Mouse (Mus musculus): ENCODE measurements around the gene Cntn5. TPM values are rescaled to one million over a fixed set of nuclear protein-coding genes. Genes with fewer than 3 reads are reported as not detected.
A peak's percentile ranks its signal among the peaks of the same experiment; 100 is the strongest.

Gene Cntn5
- total RNA-seq, 2 experiments from 2014 or later, result 45.0 to 57.4 TPM

DNA sequence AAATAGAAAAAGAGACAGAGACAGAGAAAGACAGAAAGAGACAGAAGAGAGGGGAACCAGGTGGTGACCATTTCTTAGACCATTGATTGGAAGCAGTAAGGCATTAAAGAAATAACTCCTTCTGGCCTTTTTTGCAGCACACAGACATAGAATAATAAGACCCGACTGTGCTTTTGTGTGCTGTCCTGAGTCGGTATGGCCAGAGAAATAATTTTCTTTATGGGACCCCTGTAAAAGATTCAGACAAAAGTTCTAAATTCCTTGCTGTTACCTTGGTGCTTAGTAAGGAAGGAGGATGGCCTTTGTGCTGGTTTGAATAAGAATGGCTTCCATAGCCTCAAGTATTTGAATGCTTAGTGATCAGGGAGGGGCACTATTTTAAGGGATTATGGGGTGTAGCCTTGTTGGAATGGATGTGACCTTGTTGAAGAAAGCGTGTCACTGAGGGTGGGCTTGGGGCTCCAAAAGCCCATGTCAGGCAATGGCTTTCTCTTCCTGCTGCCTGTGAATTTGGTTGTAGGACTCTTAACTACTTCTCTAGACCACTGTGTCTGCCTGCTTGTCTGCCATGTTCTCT, 455.5 kb downstream of the Cntn5 start:
- intact Hi-C loops (cut with DNase I), result no loop called here
- DNase-seq, result no peak

DNA sequence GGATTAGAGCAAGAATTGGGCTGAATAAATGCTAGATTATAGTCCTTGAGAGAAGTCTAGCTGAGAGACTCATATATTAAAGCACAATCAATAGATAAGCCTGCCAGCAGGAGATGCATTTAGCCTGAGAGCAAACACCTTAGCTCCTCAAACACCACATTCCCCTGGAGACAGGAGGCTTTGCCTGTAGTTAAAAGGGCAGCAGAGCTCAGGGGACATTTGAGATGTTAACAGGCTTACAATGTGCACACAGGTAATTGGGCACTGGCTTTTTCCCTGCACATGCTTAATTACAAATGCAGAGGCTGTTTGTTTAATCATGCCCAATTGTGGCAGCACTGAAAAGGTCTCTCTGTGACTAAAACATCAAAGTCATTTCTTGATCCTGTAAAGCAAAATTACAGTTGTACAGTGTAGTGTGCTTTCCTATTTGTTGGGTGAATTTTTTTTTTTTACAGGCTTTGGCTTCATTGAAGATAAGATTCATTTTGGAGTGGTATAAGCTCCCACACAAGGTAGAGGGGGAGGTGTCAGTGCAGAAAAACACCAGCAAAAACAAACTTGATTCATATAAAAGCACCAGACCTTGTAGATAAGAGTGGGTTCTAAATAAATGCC, 457.2 kb downstream of the Cntn5 start:
- intact Hi-C loops (cut with DNase I), result no loop called here
- DNase-seq, result no peak

DNA sequence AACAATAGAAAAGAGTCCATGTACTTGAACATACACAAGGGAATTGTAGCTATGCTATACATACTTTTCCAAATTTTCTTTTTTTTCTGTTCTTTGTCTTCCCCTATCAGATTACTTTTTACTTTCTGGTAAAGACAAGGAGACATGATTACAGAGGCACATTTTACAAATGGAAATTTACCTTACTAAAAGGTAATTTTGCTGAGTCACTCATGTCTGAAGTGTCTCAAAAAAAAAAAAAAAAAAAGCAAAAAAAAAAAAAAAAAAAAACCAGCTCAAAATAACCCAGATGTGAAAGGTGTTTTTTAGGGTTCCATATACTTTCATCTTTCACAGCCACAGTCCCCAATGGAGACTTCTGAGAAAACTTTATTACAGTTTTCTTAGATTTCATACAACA, 492.5 kb downstream of the Cntn5 start:
- no peak for DNase-seq
- intact Hi-C loops (cut with DNase I), result no loop called here

DNA sequence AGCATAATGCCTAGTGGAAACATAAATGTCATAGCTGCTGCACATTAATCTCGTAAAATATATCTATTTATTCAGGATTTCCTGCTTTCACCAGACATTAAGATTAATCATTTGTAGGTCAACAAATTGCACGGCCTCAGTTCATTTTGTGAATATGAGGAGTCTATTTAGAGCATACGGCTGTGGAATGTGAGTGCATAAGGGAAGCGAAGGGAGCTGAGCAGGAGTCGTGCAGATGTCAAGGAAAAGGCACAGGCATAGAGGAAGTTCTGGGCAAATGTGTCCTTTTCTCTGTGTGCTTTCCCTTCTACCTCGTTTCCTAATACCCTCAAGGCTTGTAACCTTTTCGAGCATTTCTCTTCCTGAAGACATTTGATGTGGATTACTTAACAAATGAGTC, 504.5 kb downstream of the Cntn5 start:
- intact Hi-C loops (cut with DNase I), result no loop called here
- no peak for DNase-seq

DNA sequence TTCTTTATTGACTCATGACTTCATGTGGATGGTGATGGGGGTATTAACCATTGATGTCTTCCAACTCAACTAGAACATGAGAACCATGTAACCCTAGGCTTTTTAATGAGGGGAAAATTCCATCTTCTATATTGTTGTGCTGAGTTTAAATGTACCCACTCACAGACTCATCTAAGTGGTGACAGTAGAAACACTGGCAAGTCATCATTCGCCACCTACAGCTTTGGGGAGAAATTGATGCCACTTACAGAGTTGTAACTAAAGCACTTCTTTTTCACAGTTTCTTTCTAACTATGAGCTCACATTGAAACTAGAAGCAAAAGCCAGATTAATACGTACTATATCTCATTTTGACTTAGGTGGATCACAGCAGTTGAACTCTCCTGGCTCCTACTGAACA, 514.7 kb downstream of the Cntn5 start:
- intact Hi-C loops (cut with DNase I), result no loop called here
- no peak for DNase-seq

DNA sequence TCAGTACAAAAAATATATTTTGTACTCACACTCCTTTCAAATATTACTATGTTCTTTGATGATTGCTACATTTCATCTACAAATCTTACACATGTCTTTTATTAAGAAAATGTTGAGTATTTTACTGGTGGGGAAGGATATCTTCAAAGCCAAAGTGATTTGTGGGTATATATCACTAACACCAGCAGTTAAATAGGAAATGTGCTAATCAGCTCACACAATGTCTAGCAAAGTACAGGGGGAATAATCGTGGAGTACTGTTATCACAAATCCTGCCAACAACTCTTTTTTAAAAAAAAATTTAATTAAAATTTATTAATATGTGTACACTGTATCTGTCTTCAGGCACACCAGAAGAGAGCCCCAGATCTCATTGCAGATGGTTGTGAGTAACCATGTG, 520.1 kb downstream of the Cntn5 start:
- DNase-seq, result no peak
- intact Hi-C loops (cut with DNase I), result no loop called here

DNA sequence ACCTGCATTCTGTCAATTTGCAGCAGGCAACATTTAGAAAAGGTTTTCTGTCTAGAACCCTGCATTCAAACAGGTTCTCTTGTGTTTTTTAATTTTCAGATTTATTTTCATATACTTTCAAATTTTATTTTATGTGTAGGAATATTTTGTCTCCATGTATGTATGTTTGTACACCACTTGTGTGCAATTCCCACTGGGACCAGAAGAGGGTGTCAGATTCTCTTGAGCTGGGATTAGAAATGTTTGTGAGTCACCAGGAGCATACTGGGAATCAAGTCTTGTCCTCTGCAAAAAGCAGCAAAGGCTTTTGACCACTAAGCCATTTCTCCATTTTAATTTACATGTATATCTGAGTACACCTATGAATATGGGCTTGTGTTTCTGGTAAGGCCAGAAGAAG, 521.4 kb downstream of the Cntn5 start:
- no peak for DNase-seq
- intact Hi-C loops (cut with DNase I), result no loop called here

DNA sequence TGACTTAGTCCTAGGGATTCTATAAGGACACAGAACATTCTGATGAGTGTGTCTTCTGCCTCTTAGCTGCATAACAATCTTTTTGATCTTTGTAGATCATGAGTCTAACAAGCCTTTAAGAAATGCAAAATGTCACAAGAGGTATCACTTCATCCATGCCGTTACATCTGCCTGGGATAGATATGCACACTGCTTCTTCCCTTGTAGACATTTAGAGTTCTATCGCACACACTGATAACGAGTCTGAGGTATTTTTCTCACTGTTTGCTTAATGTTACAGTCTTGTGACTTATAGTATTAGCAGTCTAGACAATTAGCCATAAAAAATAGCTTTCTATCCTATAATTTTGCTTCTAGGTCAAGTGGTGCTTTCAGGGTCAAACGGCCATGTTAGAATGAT, 522.9 kb downstream of the Cntn5 start:
- intact Hi-C loops (cut with DNase I), result no loop called here
- no peak for DNase-seq

DNA sequence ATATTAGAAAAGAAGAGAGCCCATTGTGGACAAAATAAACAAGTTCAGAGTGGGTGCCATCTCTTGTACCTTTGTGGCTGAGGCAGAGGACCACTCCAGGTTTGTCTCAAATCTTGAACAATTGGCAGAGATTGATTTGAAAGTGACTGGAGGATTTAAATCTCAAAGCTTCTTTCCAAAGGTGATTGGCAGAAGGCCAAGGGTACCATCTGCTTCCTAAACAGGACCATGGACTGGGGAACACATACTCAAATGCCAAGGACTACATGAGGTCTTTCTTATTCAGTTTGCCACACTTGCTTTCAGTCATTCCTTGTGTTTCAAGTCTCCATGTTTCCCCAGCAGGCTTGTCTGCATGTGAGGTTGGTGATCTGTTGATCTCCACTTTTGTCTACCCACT, 528.3 kb downstream of the Cntn5 start:
- intact Hi-C loops (cut with DNase I), result no loop called here
- peak; percentile 14 for DNase-seq

DNA sequence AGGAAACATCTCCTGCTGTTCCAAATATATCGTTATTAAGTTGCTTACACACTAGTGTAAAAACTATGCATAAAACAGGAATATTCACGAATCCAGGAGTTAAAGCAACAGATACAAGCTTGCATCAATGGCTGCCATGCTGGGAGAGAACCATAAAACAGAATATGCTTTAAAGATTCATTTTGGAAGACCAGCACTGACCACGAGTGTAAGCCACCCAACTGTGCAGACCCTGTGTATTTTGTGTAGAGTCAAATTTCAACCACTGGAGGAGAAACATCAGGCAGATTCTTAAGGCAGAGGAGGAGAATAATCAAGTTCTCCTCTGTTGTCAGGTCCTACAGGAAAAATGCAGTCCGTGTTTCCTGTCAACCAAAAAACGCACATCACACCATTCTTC, 535.6 kb downstream of the Cntn5 start:
- intact Hi-C loops (cut with DNase I), result no loop called here
- DNase-seq, result no peak

DNA sequence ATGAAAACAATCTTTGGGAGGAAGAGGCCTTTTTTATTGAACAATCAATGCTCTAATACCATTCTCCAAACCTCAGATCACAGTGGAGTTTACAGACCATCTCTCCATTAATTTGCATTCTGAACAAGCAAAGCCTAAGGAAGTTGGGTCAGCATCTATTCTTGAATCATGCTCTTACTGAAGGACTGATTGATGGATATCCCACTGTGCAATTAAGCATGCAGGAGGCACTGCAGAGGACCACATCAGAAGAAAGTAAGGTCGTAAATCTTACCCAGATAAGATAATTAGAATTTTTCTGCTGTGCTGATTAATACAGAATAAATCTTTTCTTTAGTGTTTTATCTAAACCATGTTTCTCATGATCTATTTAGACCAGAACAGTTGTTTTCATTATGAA, 536.2 kb downstream of the Cntn5 start:
- intact Hi-C loops (cut with DNase I), result no loop called here
- DNase-seq, result no peak

DNA sequence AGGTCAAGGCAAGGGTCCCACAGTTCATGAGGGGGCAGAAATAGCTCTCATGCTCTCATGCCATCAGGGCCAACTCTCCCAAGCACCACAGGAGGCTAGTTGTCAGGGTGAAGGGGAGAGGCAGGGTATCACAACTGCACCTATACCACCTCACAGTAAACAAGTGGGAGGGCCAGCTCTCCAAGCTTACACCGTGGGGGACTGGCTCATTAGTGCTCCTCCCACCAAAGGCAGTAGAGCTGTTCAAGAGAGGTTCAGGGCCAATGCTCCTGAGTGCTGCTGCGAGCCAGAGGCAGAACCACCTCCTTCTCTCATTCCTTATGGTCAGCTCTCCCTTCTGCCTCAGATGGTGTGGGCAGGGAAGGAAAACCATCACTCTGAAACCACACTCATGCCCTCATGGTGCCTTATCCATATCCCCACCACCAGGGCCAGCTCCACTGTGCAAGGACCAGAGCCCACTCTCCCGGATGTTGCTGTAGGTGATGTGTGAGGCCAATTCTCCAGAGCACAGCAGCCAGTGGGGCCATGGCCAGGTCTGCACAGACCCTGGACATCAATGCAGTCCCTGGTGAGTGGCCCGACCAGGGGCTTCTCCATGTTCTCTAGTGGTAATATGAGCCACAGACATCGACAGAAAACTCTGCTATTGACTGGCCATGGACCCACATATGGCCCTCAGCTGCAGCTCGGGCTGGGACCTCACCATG, 538.2 kb downstream of the Cntn5 start:
- DNase-seq, result no peak
- intact Hi-C loops (cut with DNase I), result no loop called here

DNA sequence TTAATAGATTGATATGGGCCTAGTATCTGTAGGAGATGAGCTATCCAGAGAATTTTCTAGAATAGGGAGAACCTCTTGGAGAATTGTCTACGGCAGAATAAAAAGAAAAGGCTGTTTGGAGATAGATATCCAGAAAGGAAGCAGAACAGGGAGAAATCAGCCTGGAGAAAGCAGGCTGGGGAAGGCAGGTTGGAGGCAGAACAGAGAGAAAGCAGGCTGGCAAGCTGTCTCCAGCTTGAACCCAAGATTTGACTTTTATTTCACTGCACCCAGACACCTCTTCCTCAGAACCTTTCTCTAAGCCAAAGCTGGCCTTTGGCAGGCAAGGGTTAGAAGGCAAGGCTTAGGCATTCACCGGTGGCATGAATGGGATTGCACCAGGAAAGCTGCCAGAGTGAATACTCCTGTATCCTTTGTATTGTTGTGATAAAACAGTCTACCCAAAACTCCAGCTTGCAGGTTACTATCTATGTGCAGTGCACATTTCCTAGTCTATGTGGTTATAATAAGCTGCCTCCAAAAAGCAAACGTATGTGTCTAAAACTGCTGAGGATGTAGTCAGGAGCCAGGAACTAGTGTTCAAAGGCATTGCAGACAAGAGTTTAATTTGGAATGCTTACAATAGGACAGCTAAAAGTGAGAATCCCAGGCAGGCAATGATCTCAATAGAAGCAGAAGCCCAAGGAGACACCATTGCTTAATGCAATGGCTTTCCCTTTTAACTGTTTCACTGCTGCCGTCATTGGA, 553.5 kb downstream of the Cntn5 start:
- intact Hi-C loops (cut with DNase I), result no loop called here
- no peak for DNase-seq

DNA sequence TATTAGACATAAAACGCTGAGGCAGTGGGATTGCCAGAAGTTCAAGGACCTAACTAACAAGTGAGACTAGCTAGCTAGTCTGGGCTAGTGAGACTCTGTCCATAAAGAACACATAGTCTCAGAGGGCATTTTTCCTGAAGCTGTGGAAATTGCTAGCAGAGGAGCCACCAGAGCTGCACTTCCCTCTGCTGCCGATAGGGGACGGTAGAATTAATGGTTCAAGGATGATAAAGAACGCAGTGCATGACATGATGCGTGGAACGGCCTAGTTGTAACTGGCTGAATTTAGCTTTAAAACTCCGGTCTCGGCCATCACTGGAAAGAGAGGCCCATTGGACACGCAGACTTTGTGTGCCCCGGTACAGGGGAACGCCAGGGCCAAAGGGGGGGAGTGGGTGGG, 555.8 kb downstream of the Cntn5 start:
- intact Hi-C loops (cut with DNase I), result no loop called here
- no peak for DNase-seq

DNA sequence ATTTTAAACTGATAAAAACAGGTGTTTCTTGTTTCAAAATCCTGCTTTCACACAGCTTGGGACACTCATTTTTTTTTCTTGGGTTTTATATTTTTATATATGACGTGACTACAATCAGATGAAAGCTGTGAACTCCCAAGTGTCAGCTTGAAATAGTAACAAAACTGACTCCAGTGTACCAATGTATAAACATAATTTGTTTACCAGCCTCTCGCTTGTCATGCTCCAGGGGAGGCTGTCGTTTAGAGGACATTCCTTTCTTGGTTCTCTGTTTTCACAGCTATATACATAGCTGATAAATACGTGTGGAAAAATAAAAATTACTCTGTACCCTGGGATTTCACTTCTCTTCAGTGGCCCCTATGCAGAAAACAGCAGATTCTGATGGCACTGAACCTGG, 556.4 kb downstream of the Cntn5 start:
- intact Hi-C loops (cut with DNase I), result no loop called here
- no peak for DNase-seq

DNA sequence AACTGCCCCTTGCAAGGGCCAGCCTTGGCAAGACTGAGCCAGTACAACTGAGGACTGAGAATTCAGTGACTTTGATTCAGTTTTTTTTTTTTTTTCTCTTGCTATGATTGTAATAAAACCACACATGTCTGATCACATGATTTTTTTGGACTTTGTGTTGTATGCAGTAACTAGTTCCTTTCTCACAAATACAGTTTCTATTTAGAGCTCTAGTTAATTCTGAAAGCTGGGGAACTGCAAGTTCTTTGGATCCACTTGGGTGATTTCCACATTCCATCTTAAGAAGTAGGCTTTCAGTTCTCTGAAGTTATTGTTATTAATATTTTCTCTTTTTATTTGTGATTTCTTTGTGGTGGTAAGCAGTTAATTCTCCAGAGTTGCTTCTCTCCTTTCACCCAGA, 563.8 kb downstream of the Cntn5 start:
- intact Hi-C loops (cut with DNase I), result no loop called here
- no peak for DNase-seq

DNA sequence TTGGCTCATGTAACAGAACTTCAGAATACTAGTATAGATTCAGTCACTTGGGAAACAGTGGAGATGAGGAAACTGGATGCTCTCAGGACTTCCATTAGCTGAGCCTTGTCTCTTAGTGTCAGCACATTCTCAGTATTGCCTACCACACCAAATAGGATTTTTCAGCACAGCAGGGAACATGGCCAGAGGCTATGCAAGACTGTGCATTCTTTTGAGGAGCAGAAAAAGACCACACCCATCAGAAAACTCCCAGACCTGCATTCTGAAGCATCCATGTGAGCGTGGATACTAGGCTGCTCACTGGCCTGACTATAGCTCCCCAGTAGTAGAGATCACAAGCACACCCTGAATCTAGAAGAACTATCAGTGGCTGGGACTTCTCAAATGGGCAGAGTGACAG, 564.9 kb downstream of the Cntn5 start:
- no peak for DNase-seq
- intact Hi-C loops (cut with DNase I), result no loop called here

DNA sequence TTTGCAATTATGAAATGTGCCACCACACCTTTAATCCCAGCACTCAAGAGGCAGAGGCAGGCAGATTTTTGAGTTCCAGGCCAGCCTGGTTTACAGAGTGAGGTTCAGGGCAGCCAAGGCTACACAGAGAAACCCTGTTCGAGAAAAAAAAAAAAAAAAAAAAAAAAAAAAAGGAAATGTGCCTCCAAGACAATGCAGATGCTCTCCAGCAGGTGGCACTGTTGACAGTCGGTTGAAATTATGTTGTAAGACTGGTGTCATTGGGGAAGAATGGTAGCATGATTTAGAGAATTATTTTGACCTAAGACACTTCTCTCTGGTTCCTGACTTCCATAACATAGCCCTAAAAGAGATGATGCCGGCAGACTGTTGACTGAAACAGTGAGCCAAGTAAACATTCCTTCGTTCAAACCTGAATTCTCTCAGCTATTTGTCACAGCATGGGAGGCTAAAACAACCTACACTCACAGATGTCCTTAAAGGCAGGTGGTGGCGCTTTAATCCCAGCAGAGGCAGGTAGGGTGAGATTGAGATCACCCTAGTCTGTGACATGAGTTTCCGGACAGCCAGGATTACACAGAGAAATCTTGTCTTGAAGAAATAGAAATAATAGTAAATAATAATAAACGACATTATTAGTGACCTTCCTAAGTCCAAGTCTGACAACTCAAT, 579.7 kb downstream of the Cntn5 start:
- intact Hi-C loops (cut with DNase I), result no loop called here
- peak; percentile 52 for DNase-seq

DNA sequence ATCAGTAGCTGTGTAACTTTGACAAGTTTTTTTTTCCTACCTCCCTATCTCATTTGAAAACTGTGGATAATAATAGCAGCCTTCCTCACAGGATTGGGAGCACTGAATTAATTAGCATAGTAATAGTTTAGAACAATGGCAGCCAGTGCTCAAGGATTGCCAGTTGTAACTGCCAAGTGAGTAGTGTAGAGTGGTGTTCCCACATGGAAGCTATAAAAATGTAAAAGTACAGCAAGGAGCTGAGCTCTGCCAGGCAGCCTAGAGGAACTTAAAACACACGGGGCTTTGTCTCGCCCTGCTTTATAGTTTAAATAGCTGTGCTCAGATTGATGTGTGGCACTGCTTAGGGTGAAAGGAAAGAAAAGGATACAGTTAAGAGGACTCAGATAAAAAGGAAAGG, 635.2 kb downstream of the Cntn5 start:
- intact Hi-C loops (cut with DNase I), result no loop called here
- DNase-seq, result peak; percentile 1

DNA sequence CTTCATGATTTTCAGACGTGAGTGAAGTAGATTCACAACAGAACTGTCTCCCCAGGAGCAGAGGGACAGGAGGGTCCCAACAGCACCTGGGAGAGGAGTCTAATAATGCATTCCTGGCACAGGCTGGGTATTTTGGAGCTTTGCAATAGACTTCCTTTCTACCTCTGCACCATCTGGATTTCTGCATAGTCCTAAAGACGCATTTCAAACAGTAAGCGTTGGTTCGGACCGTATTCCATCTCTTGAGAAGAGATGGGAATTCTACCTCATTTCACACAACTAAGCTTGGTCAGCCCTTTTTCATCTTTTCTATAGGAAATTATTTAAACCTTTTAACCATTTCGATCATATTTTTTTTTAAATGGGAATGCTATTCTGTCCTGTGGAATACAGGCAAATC, 635.7 kb downstream of the Cntn5 start:
- intact Hi-C loops (cut with DNase I), result no loop called here
- DNase-seq, result no peak

DNA sequence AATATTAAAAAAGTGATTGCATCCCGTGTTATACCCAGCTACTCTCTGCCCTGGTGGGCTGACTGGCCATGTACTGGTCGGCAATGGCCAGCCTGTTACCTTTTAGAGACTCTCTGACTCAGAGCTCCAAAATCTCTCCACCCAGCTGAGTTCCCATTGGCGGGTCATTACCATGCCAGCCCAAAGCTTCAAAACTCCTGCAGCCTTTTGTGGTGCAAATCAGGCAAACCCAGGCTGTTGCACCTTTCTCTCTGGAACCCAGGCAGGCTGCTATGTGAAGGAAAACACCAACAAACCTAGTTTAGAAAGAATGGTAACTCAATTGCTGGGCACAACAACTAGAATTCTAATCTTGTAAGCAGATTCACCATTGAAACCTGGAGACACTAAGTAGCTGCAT, 639.0 kb downstream of the Cntn5 start:
- DNase-seq, result no peak
- intact Hi-C loops (cut with DNase I), result no loop called here

Data from left cerebral cortex, postnatal 4 days (tissue).